Mouse (Mus musculus) heart, embryonic 12.5 days (tissue): ENCODE measurements around the gene Scrn3. TPM values are rescaled to one million over a fixed set of nuclear protein-coding genes. Genes with fewer than 3 reads are reported as not detected.

Experiments
- ATAC-seq: fragments of 200-750 bp; cut with Nextera tagmentation; 2 replicates; pipeline ENCODE4 v1.8.0; 2017; ENCODE audit warnings: moderate TSS enrichment, moderate library complexity; ENCODE audit not compliant: insufficient number of reproducible peaks, low FRiP score
- H3K27ac ChIP-seq: fragments of 300-500 bp; sonication (generic); 2 replicates; pipeline ENCODE4 v1.5.1; 2016; ENCODE audit warnings: mild to moderate bottlenecking, moderate library complexity; ENCODE audit not compliant: poor library complexity, severe bottlenecking
- H3K27me3 ChIP-seq: fragments of 300-500 bp; sonication (generic); replicated peaks from 2 replicates; pipeline ENCODE4 v1.6.1; 2016; ENCODE audit warnings: mild to moderate bottlenecking, moderate library complexity
- H3K36me3 ChIP-seq: fragments of 300-500 bp; sonication (generic); 2 replicates; pipeline ENCODE4 v1.6.1; 2016; ENCODE audit warnings: mild to moderate bottlenecking, moderate library complexity
- H3K4me1 ChIP-seq: fragments of 300-500 bp; sonication (generic); replicated peaks from 2 replicates; pipeline ENCODE4 v1.6.1; 2016; ENCODE audit warnings: mild to moderate bottlenecking
- H3K4me2 ChIP-seq: fragments of 300-500 bp; sonication (generic); 2 replicates; pipeline ENCODE4 v1.6.1; 2016; ENCODE audit warnings: mild to moderate bottlenecking, moderate library complexity
- H3K4me3 ChIP-seq: fragments of 300-500 bp; sonication (generic); 2 replicates; pipeline ENCODE4 v1.5.1; 2016; ENCODE audit warnings: mild to moderate bottlenecking
- H3K9ac ChIP-seq: fragments of 300-500 bp; sonication (generic); 2 replicates; pipeline ENCODE4 v1.6.1; 2016; ENCODE audit warnings: mild to moderate bottlenecking, moderate library complexity
- H3K9me3 ChIP-seq: fragments of 300-500 bp; sonication (generic); replicated peaks from 2 replicates; pipeline ENCODE4 v1.6.1; 2016; ENCODE audit warnings: mild to moderate bottlenecking, moderate library complexity
- WGBS: fragments of 180-500 bp; shearing (Covaris S2); methylation state at CpG from one replicate; pipeline ENCODE4 v1.1.7; 2016; 5-methylcytosine and 5-hydroxymethylcytosine counted together
- polyA plus RNA-seq: library from polyadenylated mRNA; unstranded; fragments of >200 nt; fragmentation: Nextera tagmentation; extraction: Ambion mirVana; gene quantifications from 2 replicates; pipeline ENCODE4 v1.2.1, GENCODE M21; 2016

Gene Scrn3
- polyA plus RNA-seq, 1 experiment from 2014 or later = 14.9 TPM

DNA sequence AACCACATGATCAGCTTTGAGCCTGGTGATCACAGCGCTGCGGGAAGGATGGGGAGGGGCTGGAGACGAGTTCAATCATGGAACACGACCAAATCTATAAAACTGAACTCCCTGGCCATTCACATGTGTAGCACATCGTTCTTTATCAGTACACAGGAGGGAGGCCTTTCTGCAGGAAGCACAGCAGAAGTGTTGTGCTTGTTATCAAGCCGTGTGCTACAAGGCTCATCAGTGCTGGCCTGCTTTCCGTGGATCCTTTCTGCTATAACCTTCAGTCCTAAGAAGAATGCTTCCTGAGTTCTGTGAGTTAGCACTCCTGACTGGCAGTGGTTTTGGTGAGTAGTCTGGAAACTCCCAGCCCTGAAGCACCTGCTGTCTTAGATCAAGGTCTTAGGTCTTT lies 17.4 kb upstream of the Scrn3 start:
- 69% methylated on average over 7 of the region's 7 CpGs for WGBS
- peaks cover 32% of the 10 kb centered on the region for H3K36me3 ChIP-seq

DNA sequence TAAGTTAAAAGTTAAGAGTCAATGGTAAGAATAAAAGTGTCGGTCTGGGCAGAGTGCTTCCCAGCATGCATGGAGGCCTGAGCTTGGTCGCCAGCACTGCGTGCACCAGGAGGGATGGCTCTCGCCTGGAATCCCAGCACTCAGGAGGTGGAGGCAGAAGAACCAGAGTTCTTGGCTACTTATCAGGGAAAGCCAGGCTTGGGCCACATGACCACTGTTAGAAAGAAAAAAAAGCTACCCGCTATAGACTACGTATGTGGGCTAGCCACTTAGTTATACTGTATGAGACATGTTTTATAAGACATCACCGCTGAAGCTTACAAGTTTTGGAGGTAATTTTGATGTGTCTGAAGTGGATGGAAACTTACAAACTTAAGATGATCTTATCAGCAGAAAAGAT lies 14.2 kb upstream of the Scrn3 start:
- 77% methylated on average over 7 of the region's 7 CpGs for WGBS
- peak; percentile 79 for ATAC-seq
- Histone ChIP-seq H3K9ac (no peak overlapping the region), H3K4me2 (no peak overlapping the region), H3K4me3 (no peak overlapping the region), H3K27ac (no peak overlapping the region), H3K36me3 (peaks cover 44% of the 10 kb centered on the region), H3K27me3 (no peaks in the 10 kb centered on the region), H3K9me3 (no peaks in the 10 kb centered on the region), H3K4me1 (no peaks in the 10 kb centered on the region)

More for the DNA sequence above, 17.4 kb upstream of the Scrn3 start:
- H3K27ac ChIP-seq = no peak overlapping the region
- no peak overlapping the region for H3K4me3 ChIP-seq
- no peak overlapping the region for H3K4me2 ChIP-seq
- no peak overlapping the region for H3K9ac ChIP-seq
- no peaks in the 10 kb centered on the region for H3K27me3 ChIP-seq
- ATAC-seq = no peak
- H3K9me3 ChIP-seq = no peaks in the 10 kb centered on the region
- no peaks in the 10 kb centered on the region for H3K4me1 ChIP-seq

DNA sequence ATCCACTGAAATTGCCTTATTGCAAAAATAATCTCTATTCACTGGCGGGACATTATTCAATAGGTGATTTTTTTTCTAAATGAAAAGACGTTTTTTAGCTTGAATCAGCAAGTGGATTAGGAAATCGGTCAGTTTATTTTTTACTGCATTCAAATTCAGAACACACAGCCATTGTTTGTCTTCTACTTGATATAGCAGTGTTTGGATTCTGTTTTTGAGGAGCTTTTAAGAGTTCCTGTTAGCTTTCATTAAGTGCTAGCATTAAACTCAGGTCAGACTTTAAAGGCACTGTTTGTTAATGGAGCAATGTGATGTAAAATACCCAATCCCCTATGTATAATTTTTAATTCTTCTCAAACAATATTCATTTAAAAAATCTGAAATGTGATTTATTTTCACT lies 13.6 kb upstream of the Scrn3 start:
- H3K27me3 ChIP-seq = no peaks in the 10 kb centered on the region
- no peak for ATAC-seq
- no peak overlapping the region for H3K4me2 ChIP-seq
- WGBS = 80% methylated on average over 3 of the region's 3 CpGs
- no peak overlapping the region for H3K4me3 ChIP-seq
- no peak overlapping the region for H3K9ac ChIP-seq
- H3K27ac ChIP-seq = no peak overlapping the region
- H3K36me3 ChIP-seq = peaks cover 46% of the 10 kb centered on the region
- H3K4me1 ChIP-seq = no peaks in the 10 kb centered on the region
- H3K9me3 ChIP-seq = no peaks in the 10 kb centered on the region

DNA sequence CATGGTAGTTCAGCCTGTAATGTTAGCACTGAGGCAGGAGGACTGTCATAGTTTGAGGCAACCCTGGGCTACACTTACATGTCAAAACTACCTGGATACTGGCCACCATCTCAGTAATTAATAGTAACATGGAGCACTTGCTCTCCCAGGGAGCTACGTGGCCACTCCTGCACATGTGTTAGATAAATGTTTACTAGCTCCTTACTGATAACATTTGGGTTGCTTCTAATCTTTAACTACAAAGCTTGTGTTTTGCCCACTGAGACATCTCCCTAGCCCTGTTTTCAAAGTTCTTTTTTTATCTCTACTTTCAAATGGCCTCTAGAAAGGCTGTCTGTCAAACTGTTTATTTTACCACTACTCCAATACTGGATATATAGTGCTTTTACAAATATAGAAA lies 10.4 kb upstream of the Scrn3 start:
- WGBS = 59% methylated on average over 1 of the region's 1 CpGs
- peaks cover 48% of the 10 kb centered on the region for H3K36me3 ChIP-seq
- no peak overlapping the region for H3K4me3 ChIP-seq
- no peak overlapping the region for H3K27ac ChIP-seq
- no peak for ATAC-seq
- no peaks in the 10 kb centered on the region for H3K9me3 ChIP-seq
- no peak overlapping the region for H3K4me2 ChIP-seq
- no peak overlapping the region for H3K9ac ChIP-seq
- H3K27me3 ChIP-seq = no peaks in the 10 kb centered on the region
- no peaks in the 10 kb centered on the region for H3K4me1 ChIP-seq

DNA sequence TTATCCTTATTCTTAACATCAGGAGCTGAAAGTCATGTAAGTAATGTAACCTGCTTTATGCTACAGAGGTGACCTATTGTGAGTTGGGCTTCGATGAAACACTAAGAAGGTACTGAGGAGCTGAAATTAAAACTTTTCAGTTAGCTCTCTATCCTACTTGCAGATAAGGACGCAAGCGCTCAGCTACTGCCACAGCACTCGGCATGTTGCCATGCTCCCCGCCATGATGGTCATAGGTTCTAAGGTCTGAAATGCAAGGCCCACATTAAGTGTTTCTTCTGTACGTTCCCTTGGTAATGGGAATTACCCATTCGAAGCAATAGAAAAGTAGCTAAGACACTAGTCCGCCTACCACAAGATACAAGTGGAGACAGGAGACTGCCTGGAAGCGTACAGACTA lies 9.7 kb upstream of the Scrn3 start:
- no peak overlapping the region for H3K27ac ChIP-seq
- H3K4me3 ChIP-seq = no peak overlapping the region
- H3K36me3 ChIP-seq = peaks cover 55% of the 10 kb centered on the region
- H3K9ac ChIP-seq = no peak overlapping the region
- ATAC-seq = no peak
- H3K4me2 ChIP-seq = no peak overlapping the region
- no peaks in the 10 kb centered on the region for H3K27me3 ChIP-seq
- no peaks in the 10 kb centered on the region for H3K4me1 ChIP-seq
- H3K9me3 ChIP-seq = no peaks in the 10 kb centered on the region
- WGBS = 93% methylated on average over 9 of the region's 9 CpGs

DNA sequence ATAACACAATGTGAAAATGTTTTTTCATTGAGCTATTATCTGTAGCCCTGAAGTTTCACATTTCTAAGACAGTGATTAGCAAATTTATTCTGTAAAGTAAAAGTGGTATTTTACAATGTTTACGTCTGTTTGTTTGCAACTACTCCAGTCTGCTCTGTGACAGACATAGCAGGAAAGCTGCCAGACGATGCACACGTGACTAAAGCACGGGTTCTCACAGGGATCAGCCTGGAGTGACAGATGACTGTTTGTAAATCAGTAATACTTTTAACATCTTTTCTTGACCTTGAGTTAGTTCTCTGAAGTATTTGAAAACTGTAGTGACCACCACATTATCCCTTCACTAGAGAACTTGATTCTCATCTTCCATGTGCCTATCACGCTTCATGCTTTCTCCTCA lies 7.9 kb upstream of the Scrn3 start:
- no peaks in the 10 kb centered on the region for H3K9me3 ChIP-seq
- no peak overlapping the region for H3K4me2 ChIP-seq
- no peak for ATAC-seq
- no peak overlapping the region for H3K27ac ChIP-seq
- WGBS = 95% methylated on average over 5 of the region's 5 CpGs
- H3K4me3 ChIP-seq = no peak overlapping the region
- no peaks in the 10 kb centered on the region for H3K4me1 ChIP-seq
- H3K36me3 ChIP-seq = peaks cover 63% of the 10 kb centered on the region
- H3K9ac ChIP-seq = no peak overlapping the region
- no peaks in the 10 kb centered on the region for H3K27me3 ChIP-seq

DNA sequence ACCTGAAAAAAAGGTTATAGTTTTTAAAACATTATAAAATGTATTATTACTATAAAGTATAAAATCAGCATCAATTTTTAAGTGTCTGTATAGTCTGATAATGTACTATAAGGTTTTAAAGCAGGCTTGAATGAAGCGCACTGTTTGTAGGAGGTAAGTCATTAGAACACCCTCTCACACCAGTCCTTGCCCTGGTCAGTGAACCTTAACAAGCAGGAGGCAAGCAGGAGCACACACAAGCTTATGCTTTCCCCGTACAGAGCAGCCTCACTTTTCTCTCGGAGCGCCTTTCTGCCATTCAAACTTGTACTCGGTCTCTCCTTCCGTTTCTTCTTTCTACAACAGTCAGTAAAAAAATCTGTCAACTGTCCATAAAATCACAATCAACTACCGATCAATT lies 6.4 kb upstream of the Scrn3 start:
- no peaks in the 10 kb centered on the region for H3K4me1 ChIP-seq
- H3K27ac ChIP-seq = no peak overlapping the region
- no peak overlapping the region for H3K4me2 ChIP-seq
- 92% methylated on average over 7 of the region's 7 CpGs for WGBS
- no peak overlapping the region for H3K4me3 ChIP-seq
- H3K9ac ChIP-seq = no peak overlapping the region
- no peaks in the 10 kb centered on the region for H3K27me3 ChIP-seq
- H3K36me3 ChIP-seq = peaks cover 67% of the 10 kb centered on the region
- no peak for ATAC-seq
- H3K9me3 ChIP-seq = no peaks in the 10 kb centered on the region

DNA sequence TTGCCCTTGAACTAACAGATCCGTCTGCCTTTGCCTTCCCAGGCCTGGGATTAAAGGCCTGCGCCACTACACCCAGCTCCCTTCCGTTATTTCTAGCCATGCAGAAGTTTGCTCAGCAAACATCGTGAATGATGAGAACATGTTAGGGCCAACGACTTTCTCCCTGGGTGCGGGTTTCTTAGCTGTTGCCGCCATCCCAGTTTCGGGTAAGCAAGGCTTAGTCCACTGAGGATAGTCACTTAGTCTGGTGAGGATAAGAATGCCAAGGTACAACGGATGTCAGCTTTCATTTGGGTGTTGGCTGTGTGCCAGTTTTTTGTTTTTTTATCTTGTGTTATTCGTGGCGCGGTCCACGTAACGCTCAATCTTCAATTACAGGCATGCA lies 708 bp downstream of the Scrn3 start:
- peak; percentile 37; the same call in 1 of the 2 replicates for ATAC-seq
- WGBS = 34% methylated on average over 14 of the region's 14 CpGs

DNA sequence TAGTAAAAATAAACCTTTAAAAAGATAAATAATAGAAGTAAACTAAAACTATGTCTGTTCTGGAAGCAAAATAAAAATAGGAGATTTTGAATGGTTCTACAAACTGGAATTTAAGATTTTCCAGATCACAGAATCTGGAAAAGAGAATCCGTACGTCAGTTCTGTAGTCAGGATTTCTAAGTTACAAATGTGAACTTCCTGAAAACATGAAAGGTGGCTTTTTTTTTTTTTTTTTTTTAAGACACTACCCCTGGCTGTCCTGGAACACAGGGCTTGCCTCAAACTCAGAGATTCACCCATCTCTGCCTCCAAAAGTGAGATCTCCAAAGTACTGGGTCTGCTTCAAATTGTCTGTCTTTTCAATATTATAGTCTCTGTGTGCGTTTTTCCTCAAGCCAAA lies 1.9 kb downstream of the Scrn3 start:
- Histone ChIP-seq H3K27me3 (no peaks in the 10 kb centered on the region), H3K27ac (no peak overlapping the region), H3K9ac (no peak overlapping the region), H3K4me3 (no peak overlapping the region), H3K4me2 (no peak overlapping the region), H3K9me3 (no peaks in the 10 kb centered on the region), H3K4me1 (peaks cover 4% of the 10 kb centered on the region), H3K36me3 (peaks cover 22% of the 10 kb centered on the region)
- ATAC-seq = no peak
- 88% methylated on average over 3 of the region's 3 CpGs for WGBS

More for the DNA sequence above, 708 bp downstream of the Scrn3 start:
- H3K4me3 ChIP-seq = peak overlapping the region; percentile 96
- no peaks in the 10 kb centered on the region for H3K27me3 ChIP-seq
- H3K9ac ChIP-seq = peak overlapping the region; percentile 62
- no peaks in the 10 kb centered on the region for H3K9me3 ChIP-seq
- H3K4me2 ChIP-seq = peak overlapping the region; percentile 94
- peak overlapping the region; percentile 81 for H3K27ac ChIP-seq
- peaks cover 25% of the 10 kb centered on the region for H3K36me3 ChIP-seq
- peaks cover 4% of the 10 kb centered on the region for H3K4me1 ChIP-seq

DNA sequence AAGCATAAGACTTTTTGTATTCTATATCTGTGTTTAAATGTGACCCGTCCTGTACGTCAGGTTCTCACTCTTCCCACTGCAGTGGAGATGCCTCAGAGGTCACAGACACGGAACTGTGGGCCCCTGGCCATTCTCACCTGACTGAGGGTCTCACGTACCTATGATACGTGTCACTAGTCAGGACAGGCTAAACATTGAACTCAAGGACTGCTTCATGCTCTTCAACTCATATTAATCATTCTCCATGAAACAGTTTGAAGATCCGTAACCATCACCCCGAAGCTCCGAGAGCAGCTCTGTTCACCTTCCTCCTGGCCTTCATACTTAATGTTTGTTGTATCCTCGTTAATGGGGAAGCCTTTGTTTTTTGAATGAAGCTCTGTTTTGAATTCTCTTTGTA lies 5.0 kb downstream of the Scrn3 start:
- Histone ChIP-seq H3K4me1 (no peaks in the 10 kb centered on the region; the same call in 1 of the 2 replicates), H3K4me3 (no peak overlapping the region)
- WGBS = 92% methylated on average over 9 of the region's 9 CpGs

DNA sequence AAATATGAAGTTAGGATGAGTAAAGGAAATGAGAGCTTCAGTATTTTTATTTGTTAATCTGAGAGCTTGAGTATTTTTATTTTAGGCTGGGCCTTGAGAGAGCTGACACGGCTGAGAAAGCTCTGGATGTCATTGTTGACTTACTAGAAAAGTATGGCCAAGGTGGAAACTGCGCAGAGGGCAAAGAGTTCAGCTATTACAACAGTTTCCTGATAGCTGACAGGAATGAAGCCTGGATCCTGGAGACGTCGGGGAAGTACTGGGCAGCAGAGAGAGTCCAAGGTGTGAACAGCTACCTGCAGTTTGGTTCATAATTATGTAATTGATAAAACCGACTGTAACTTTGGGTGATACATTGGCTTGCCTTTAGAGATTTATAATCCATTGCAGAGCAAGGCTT lies 6.8 kb downstream of the Scrn3 start:
- Histone ChIP-seq H3K4me2 (no peak overlapping the region), H3K27ac (no peak overlapping the region), H3K4me3 (no peak overlapping the region), H3K27me3 (no peaks in the 10 kb centered on the region), H3K4me1 (no peaks in the 10 kb centered on the region), H3K9me3 (no peaks in the 10 kb centered on the region), H3K9ac (no peak overlapping the region), H3K36me3 (peaks cover 24% of the 10 kb centered on the region)
- no peak for ATAC-seq
- WGBS = 72% methylated on average over 5 of the region's 5 CpGs

More for the DNA sequence above, 5.0 kb downstream of the Scrn3 start:
- Histone ChIP-seq H3K4me2 (no peak overlapping the region), H3K9ac (no peak overlapping the region), H3K9me3 (no peaks in the 10 kb centered on the region), H3K27me3 (no peaks in the 10 kb centered on the region), H3K27ac (no peak overlapping the region), H3K36me3 (peaks cover 24% of the 10 kb centered on the region)
- no peak for ATAC-seq

DNA sequence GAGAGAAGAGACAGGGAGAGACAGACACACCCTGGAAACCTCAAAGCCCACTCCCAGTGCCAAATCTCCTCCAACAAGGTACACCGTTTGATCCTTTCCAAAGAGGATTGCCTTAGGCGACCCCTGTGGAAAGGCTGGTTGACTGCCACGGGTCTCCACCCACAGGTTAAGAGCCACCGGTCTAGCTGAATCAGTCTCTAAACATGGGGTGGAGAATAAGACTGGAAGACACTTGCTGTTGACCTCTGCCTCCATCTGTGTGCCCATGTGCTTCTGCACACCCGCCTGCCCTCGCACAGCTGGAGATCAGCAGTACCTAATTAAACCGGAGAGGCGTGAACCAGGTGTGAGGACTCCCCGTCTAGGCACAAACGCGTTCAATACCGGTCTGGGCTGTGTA lies 10.6 kb downstream of the Scrn3 start:
- 61% methylated on average over 12 of the region's 12 CpGs for WGBS

More for the DNA sequence above, 10.6 kb downstream of the Scrn3 start:
- no peaks in the 10 kb centered on the region for H3K27me3 ChIP-seq
- H3K9ac ChIP-seq = no peak overlapping the region
- no peak for ATAC-seq
- H3K9me3 ChIP-seq = no peaks in the 10 kb centered on the region
- H3K36me3 ChIP-seq = peaks cover 20% of the 10 kb centered on the region
- no peaks in the 10 kb centered on the region for H3K4me1 ChIP-seq
- no peak overlapping the region for H3K4me3 ChIP-seq
- H3K4me2 ChIP-seq = no peak overlapping the region
- no peak overlapping the region for H3K27ac ChIP-seq
